Comparison of ENCODE assay signal across 23 mouse cellular contexts in the genomic region with DNA sequence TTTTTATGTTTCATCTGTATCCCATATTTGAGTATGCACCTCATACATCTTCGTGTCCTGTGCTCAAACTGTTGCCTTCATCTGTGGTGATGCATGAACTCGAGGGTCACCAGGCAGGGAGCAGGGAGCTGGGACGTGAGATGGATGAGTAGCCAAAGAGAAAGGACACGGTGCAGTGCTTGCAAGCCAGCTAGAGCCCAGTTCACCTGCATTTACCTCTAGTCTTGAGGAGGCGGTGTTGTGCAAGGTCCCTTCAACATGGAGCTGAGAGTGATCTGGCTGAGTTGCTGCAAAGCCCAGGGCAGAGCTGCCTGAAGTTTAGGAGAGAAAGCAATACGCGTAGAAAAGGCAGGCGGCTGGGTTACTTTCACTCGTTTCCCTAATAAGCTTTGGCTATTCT.
DNase-seq lines count a peak whose midpoint lies in the region; ATAC-seq lines count a peak whose summit lies in the region.
"Had no signal": no experiment of that assay in that cellular context is flagged by ENCODE, and none has a peak within 500 bp of the region (broad histone marks: within the 10 kb centered on the region; RNA-seq: fewer than 3 reads in every experiment).

No protein-coding gene starts in this region.

- 40% methylated on average over 9 of the region's 9 CpGs for WGBS in limb, embryonic 11.5 days
- WGBS in midbrain, embryonic 13.5 days = 59% methylated on average over 9 of the region's 9 CpGs

- no peaks in the 10 kb centered on the region for H3K9me3 ChIP-seq in megakaryocyte, embryonic 14.5 days
- H3K9me3 ChIP-seq in limb, embryonic 11.5 days (ENCODE audit: control insufficient read depth, low read length) = no peaks in the 10 kb centered on the region
- H3K9me3 ChIP-seq in midbrain, embryonic 13.5 days = no peaks in the 10 kb centered on the region
- H3K9me3 ChIP-seq: forebrain, embryonic 12.5 days; G1E; heart, embryonic 10.5 days; hindbrain, embryonic 15.5 days; liver, embryonic 13.5 days; neural tube, embryonic 15.5 days had no signal

- peak; percentile 88 for DNase-seq in heart, adult 11 months
- no peak for DNase-seq in heart, adult 18-20 months
- DNase-seq in limb, embryonic 11.5 days (ENCODE audit: low spot score) = peak; percentile 37
- DNase-seq in cerebellum, adult 9-10 months = no peak
- DNase-seq: cerebellum, adult 18-20 months; heart, postnatal 4 days; layer of hippocampus, adult 9-11 months; liver, embryonic 13.5 days; lung, embryonic 14.5 days; right cerebral cortex, postnatal 14 days; spleen, adult 18-20 months had no signal

- H3K27me3 ChIP-seq in megakaryocyte, embryonic 14.5 days (replicated peaks) = peaks cover 4% of the 10 kb centered on the region
- H3K27me3 ChIP-seq in limb, embryonic 11.5 days (ENCODE audit: control insufficient read depth, insufficient read depth, low read length) = no peaks in the 10 kb centered on the region
- H3K27me3 ChIP-seq in midbrain, embryonic 13.5 days = no peaks in the 10 kb centered on the region
- H3K27me3 ChIP-seq: forebrain, embryonic 12.5 days; hindbrain, embryonic 15.5 days; liver, embryonic 13.5 days; neural tube, embryonic 15.5 days had no signal

- no peaks in the 10 kb centered on the region for H3K4me1 ChIP-seq in megakaryocyte, embryonic 14.5 days
- peaks cover 25% of the 10 kb centered on the region for H3K4me1 ChIP-seq in limb, embryonic 11.5 days (ENCODE audit: control insufficient read depth, insufficient read depth, low read length)
- H3K4me1 ChIP-seq in midbrain, embryonic 13.5 days (replicated peaks) = no peaks in the 10 kb centered on the region
- H3K4me1 ChIP-seq: forebrain, embryonic 12.5 days; hindbrain, embryonic 15.5 days; liver, embryonic 13.5 days; neural tube, embryonic 15.5 days had no signal

- ATAC-seq in megakaryocyte, adult 5-6 weeks (ENCODE audit: poor library complexity, severe bottlenecking) = no peak
- ATAC-seq in limb, embryonic 11.5 days (ENCODE audit: insufficient number of reproducible peaks, low FRiP score, low TSS enrichment, low read depth) = no peak
- no peak for ATAC-seq in midbrain, embryonic 13.5 days
- ATAC-seq: activated CD4-positive, CD25-positive, alpha-beta regulatory T cell, adult 4 months had no signal

- H3K36me3 ChIP-seq in megakaryocyte, embryonic 14.5 days (replicated peaks; ENCODE audit: low read length) = no peaks in the 10 kb centered on the region
- H3K36me3 ChIP-seq in limb, embryonic 11.5 days (ENCODE audit: control insufficient read depth, insufficient read depth, low read length) = no peaks in the 10 kb centered on the region
- H3K36me3 ChIP-seq in midbrain, embryonic 13.5 days = no peaks in the 10 kb centered on the region
- H3K36me3 ChIP-seq: forebrain, embryonic 12.5 days; G1E; heart, embryonic 10.5 days; hindbrain, embryonic 15.5 days; liver, embryonic 13.5 days; neural tube, embryonic 15.5 days had no signal

- H3K9ac ChIP-seq in limb, embryonic 11.5 days (ENCODE audit: low read length) = no peak overlapping the region
- H3K9ac ChIP-seq in midbrain, embryonic 13.5 days (replicated peaks) = no peak overlapping the region
- H3K9ac ChIP-seq: forebrain, embryonic 12.5 days; hindbrain, embryonic 15.5 days; liver, embryonic 13.5 days; lung, embryonic 14.5 days; neural tube, embryonic 15.5 days had no signal

- peak overlapping the region; percentile 8; the same call in 1 of the 2 replicates for H3K4me2 ChIP-seq in limb, embryonic 11.5 days (ENCODE audit: low read depth, severe bottlenecking)
- no peak overlapping the region for H3K4me2 ChIP-seq in midbrain, embryonic 13.5 days (replicated peaks)
- H3K4me2 ChIP-seq: forebrain, embryonic 12.5 days; hindbrain, embryonic 15.5 days; liver, embryonic 13.5 days; lung, embryonic 14.5 days; midbrain, embryonic 11.5 days; neural tube, embryonic 15.5 days had no signal

- peak overlapping the region; percentile 64 for H3K4me3 ChIP-seq in megakaryocyte, embryonic 14.5 days (replicated peaks)
- no peak overlapping the region for H3K4me3 ChIP-seq in limb, embryonic 11.5 days (ENCODE audit: low read depth, low read length)
- no peak overlapping the region for H3K4me3 ChIP-seq in midbrain, embryonic 13.5 days (replicated peaks)
- H3K4me3 ChIP-seq: forebrain, embryonic 12.5 days; gastrocnemius, adult 2 months; heart, embryonic 10.5 days; hindbrain, embryonic 15.5 days; liver, embryonic 13.5 days; neural tube, embryonic 15.5 days had no signal

- peak overlapping the region; percentile 68 for H3K27ac ChIP-seq in limb, embryonic 11.5 days (replicated peaks; ENCODE audit: low read depth, low read length)
- H3K27ac ChIP-seq in midbrain, embryonic 13.5 days = no peak overlapping the region
- H3K27ac ChIP-seq: forebrain, embryonic 12.5 days; heart, embryonic 10.5 days; hindbrain, embryonic 15.5 days; liver, embryonic 13.5 days; macrophage; neural tube, embryonic 15.5 days had no signal

Comparison
In these comparisons a context has a peak if more than half of its experiments do, and no peak if none do; other contexts are left out.
1. DNase-seq: peak in heart, adult 11 months (single experiment) and limb, embryonic 11.5 days (single experiment); none in heart, adult 18-20 months (0 of 2) and cerebellum, adult 9-10 months (single experiment).